Comparison of ENCODE assay signal across 9 mouse cellular contexts in the genomic region with DNA sequence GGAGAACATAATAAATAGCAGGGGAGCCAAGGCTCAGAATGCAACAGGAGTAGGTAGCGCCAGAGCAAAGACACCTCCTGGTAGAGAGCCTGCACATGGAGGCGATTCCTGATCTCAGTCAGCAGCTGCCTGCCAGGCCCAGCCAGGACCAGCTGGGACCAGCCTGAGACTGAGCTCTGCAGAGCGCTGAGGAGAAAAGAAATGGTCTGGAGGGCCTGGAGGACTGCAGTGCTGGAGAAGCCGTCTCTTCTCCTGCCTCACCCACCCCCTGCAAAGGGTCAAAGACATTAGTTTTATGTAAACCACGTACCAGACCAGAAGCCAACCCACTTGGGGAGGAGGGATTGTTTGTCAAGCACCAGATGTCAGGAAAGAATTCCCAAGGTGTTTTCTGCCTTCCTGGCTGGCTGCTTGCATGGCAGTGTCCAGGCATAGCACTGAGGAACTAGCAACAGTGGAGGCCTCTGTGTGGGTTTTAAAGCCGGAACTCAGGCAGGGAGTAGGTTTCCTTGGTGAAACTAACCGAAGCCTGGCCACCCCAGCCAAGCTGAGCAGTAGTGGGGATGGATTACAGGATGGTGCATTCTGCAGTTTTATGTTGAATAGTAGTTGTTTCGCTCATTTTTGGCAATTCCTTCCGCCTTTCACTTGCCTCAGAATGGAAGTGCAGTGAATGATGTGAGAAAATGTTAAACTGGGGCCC.
DNase-seq lines count a peak whose midpoint lies in the region; ATAC-seq lines count a peak whose summit lies in the region.
"Had no signal": no experiment of that assay in that cellular context is flagged by ENCODE, and none has a peak within 500 bp of the region (broad histone marks: within the 10 kb centered on the region; RNA-seq: fewer than 3 reads in every experiment).

No protein-coding gene starts in this region.

- H3K4me3 ChIP-seq in heart, embryonic 10.5 days = no peak overlapping the region
- no peak overlapping the region for H3K4me3 ChIP-seq in embryonic facial prominence, embryonic 14.5 days (ENCODE audit: low read depth, low read length)
- no peak overlapping the region for H3K4me3 ChIP-seq in midbrain, embryonic 13.5 days (replicated peaks)

- peak; percentile 75 for ATAC-seq in embryonic facial prominence, embryonic 14.5 days (ENCODE audit: low read depth)
- ATAC-seq in midbrain, embryonic 13.5 days = peak; percentile 40

- no peak for DNase-seq in heart, embryonic 10.5 days (ENCODE audit: low spot score)
- DNase-seq in heart, adult 9 months (ENCODE audit: low spot score in 2 of 2) = no peak
- DNase-seq in embryonic facial prominence, embryonic 14.5 days (ENCODE audit: low spot score) = peak; percentile 80
- DNase-seq in kidney, adult 8-10 months = peak; percentile 61 to 78
- DNase-seq in urinary bladder, adult 18-20 months (ENCODE audit: low spot score in 2 of 2) = no peak
- no peak for DNase-seq in cerebellum, adult 8-10 months
- no peak for DNase-seq in cerebellum, adult 9-11 months

- 54% methylated on average over 9 of the region's 9 CpGs for WGBS in heart, embryonic 10.5 days
- WGBS in embryonic facial prominence, embryonic 14.5 days = 40% methylated on average over 9 of the region's 9 CpGs
- WGBS in midbrain, embryonic 13.5 days = 62% methylated on average over 9 of the region's 9 CpGs

- no peaks in the 10 kb centered on the region for H3K9me3 ChIP-seq in heart, embryonic 10.5 days
- no peaks in the 10 kb centered on the region for H3K9me3 ChIP-seq in embryonic facial prominence, embryonic 14.5 days (ENCODE audit: control insufficient read depth, low read length)
- no peaks in the 10 kb centered on the region for H3K9me3 ChIP-seq in midbrain, embryonic 13.5 days

- no peaks in the 10 kb centered on the region for H3K27me3 ChIP-seq in heart, embryonic 10.5 days (ENCODE audit: insufficient read depth, poor library complexity, severe bottlenecking)
- no peaks in the 10 kb centered on the region for H3K27me3 ChIP-seq in embryonic facial prominence, embryonic 14.5 days (replicated peaks; ENCODE audit: control insufficient read depth, insufficient read depth, low read length)
- H3K27me3 ChIP-seq in midbrain, embryonic 13.5 days = no peaks in the 10 kb centered on the region

- H3K27ac ChIP-seq in heart, embryonic 10.5 days = peak overlapping the region; percentile 65
- peak overlapping the region; percentile 65 for H3K27ac ChIP-seq in embryonic facial prominence, embryonic 14.5 days (replicated peaks; ENCODE audit: low read depth, low read length)
- peak overlapping the region; percentile 70 for H3K27ac ChIP-seq in midbrain, embryonic 13.5 days
- H3K27ac ChIP-seq: macrophage had no signal

- H3K4me1 ChIP-seq in heart, embryonic 10.5 days = peaks cover 35% of the 10 kb centered on the region
- peaks cover 57% of the 10 kb centered on the region for H3K4me1 ChIP-seq in embryonic facial prominence, embryonic 14.5 days (ENCODE audit: control insufficient read depth, insufficient read depth, low read length)
- peaks cover 68% of the 10 kb centered on the region for H3K4me1 ChIP-seq in midbrain, embryonic 13.5 days (replicated peaks)

- peaks cover 16% of the 10 kb centered on the region for H3K36me3 ChIP-seq in heart, embryonic 10.5 days
- H3K36me3 ChIP-seq in embryonic facial prominence, embryonic 14.5 days (ENCODE audit: control insufficient read depth, insufficient read depth, low read length) = 0 out of 2 replicates have a peak, but pooled peaks cover 4% of the 10 kb centered on the region
- H3K36me3 ChIP-seq in midbrain, embryonic 13.5 days = peaks cover 37% of the 10 kb centered on the region

- H3K9ac ChIP-seq in embryonic facial prominence, embryonic 14.5 days (ENCODE audit: low read depth, low read length) = no peak overlapping the region
- H3K9ac ChIP-seq in midbrain, embryonic 13.5 days (replicated peaks) = 0 out of 2 replicates have a peak overlapping the region, but pooled peaks have one; percentile 8

- no peak overlapping the region for H3K4me2 ChIP-seq in embryonic facial prominence, embryonic 14.5 days (ENCODE audit: low read depth, low read length)
- H3K4me2 ChIP-seq in midbrain, embryonic 13.5 days (replicated peaks) = no peak overlapping the region

Comparison
In these comparisons a context has a peak if more than half of its experiments do, and no peak if none do; other contexts are left out.
1. DNase-seq: peak in embryonic facial prominence, embryonic 14.5 days (single experiment) and kidney, adult 8-10 months (2 of 2); none in heart, embryonic 10.5 days (single experiment), heart, adult 9 months (0 of 2), urinary bladder, adult 18-20 months (0 of 2), cerebellum, adult 8-10 months (single experiment) and cerebellum, adult 9-11 months (single experiment).
2. Peak in every context shown above with its lines, with median percentiles within 50 percentile points of each other: H3K27ac ChIP-seq.